Mouse (Mus musculus) T-helper 2 cell (primary cell): ENCODE results near the gene Wwp2.

Experiments used
- in situ Hi-C: fragments of 300-600 bp; cut with MboI, MseI; formaldehyde crosslinking; loops from one replicate; pipeline ENCODE4 v1.15.1; 2025; ENCODE audit warnings: high pct_unique_total_duplicates

Wwp2 gene

GRCm38 (mm10) chr8:107435962-107436831 is at the start of gene Wwp2:
Wwp2 (plus strand) TSS chr8:107436365.
- in situ Hi-C loops, result no loop called here

GRCm38 (mm10) chr8:107386642-107387041 is 49.5 kb upstream of the Wwp2 start:
- in situ Hi-C loops, result no loop called here

GRCm38 (mm10) chr8:107387861-107388260 is 48.3 kb upstream of the Wwp2 start:
- in situ Hi-C loops, result no loop called here

GRCm38 (mm10) chr8:107389557-107389956 is 46.6 kb upstream of the Wwp2 start:
- in situ Hi-C loops, result no loop called here

GRCm38 (mm10) chr8:107390476-107391135 is 45.6 kb upstream of the Wwp2 start:
- in situ Hi-C loops, result no loop called here

- in situ Hi-C loops, result no loop called here
Measured at GRCm38 (mm10) chr8:107391136-107391516, 45.0 kb upstream of the Wwp2 start.

GRCm38 (mm10) chr8:107395397-107395796 is 40.8 kb upstream of the Wwp2 start:
- in situ Hi-C loops, result loop anchor here (5.0 kb wide), 1 partner anchor 57 kb away; no protein-coding TSS in a partner anchor

- in situ Hi-C loops, result loop anchor here (5.0 kb wide), 1 partner anchor 56 kb away; no protein-coding TSS in a partner anchor
Measured at GRCm38 (mm10) chr8:107396106-107396670, 40.0 kb upstream of the Wwp2 start.

GRCm38 (mm10) chr8:107397665-107398064 is 38.5 kb upstream of the Wwp2 start:
- in situ Hi-C loops, result loop anchor here (5.0 kb wide), 1 partner anchor 55 kb away; no protein-coding TSS in a partner anchor

GRCm38 (mm10) chr8:107399495-107399894 is 36.7 kb upstream of the Wwp2 start:
- in situ Hi-C loops, result loop anchor here (5.0 kb wide), 1 partner anchor 53 kb away; no protein-coding TSS in a partner anchor

GRCm38 (mm10) chr8:107401866-107402265 is 34.3 kb upstream of the Wwp2 start:
- in situ Hi-C loops, result no loop called here

- in situ Hi-C loops, result no loop called here
Measured at GRCm38 (mm10) chr8:107403038-107403781, 33.0 kb upstream of the Wwp2 start, which contains the start of gene Nqo1. Nqo1 (minus strand) TSS chr8:107403206.

GRCm38 (mm10) chr8:107404057-107404456 is 32.1 kb upstream of the Wwp2 start:
- in situ Hi-C loops, result no loop called here

GRCm38 (mm10) chr8:107405935-107406334 is 30.2 kb upstream of the Wwp2 start:
- in situ Hi-C loops, result no loop called here

- in situ Hi-C loops, result no loop called here
Measured at GRCm38 (mm10) chr8:107411391-107411790, 24.8 kb upstream of the Wwp2 start.

GRCm38 (mm10) chr8:107412552-107412951 is 23.6 kb upstream of the Wwp2 start:
- in situ Hi-C loops, result no loop called here

GRCm38 (mm10) chr8:107413881-107414280 is 22.3 kb upstream of the Wwp2 start:
- in situ Hi-C loops, result no loop called here

- in situ Hi-C loops, result no loop called here
Measured at GRCm38 (mm10) chr8:107417001-107417400, 19.2 kb upstream of the Wwp2 start.

- in situ Hi-C loops, result no loop called here
Measured at GRCm38 (mm10) chr8:107424176-107424575, 12.0 kb upstream of the Wwp2 start.

- in situ Hi-C loops, result no loop called here
Measured at GRCm38 (mm10) chr8:107424597-107425229, 11.5 kb upstream of the Wwp2 start, which contains the start of gene Nob1. Nob1 (minus strand) TSS chr8:107425051.

- in situ Hi-C loops, result no loop called here
Measured at GRCm38 (mm10) chr8:107425230-107425597, 11.0 kb upstream of the Wwp2 start.
